Mouse (Mus musculus) neural tube, embryonic 14.5 days (tissue): ENCODE measurements around the gene Zfp318. TPM values are rescaled to one million over a fixed set of nuclear protein-coding genes. Genes with fewer than 3 reads are reported as not detected.

ENCODE experiments used
- ATAC-seq: fragments of 200-750 bp; cut with Nextera tagmentation; 2 replicates; pipeline ENCODE4 v1.8.0; 2017; ENCODE audit warnings: low read depth, mild to moderate bottlenecking, moderate TSS enrichment, moderate library complexity
- H3K27ac ChIP-seq: fragments of 300-500 bp; sonication (generic); 2 replicates; pipeline ENCODE4 v1.5.1; 2014; ENCODE audit warnings: low read depth, mild to moderate bottlenecking, control low read depth, low read length, moderate library complexity, mixed read lengths
- H3K27me3 ChIP-seq: fragments of 300-500 bp; sonication (generic); 2 replicates; pipeline ENCODE4 v1.6.1; 2014; ENCODE audit warnings: low read length; ENCODE audit not compliant: control insufficient read depth, insufficient read depth
- H3K36me3 ChIP-seq: fragments of 300-500 bp; sonication (generic); 2 replicates; pipeline ENCODE4 v1.6.1; 2014; ENCODE audit warnings: low read length, mixed read lengths; ENCODE audit not compliant: control insufficient read depth, insufficient read depth
- H3K4me1 ChIP-seq: fragments of 300-500 bp; sonication (generic); 2 replicates; pipeline ENCODE4 v1.6.1; 2014; ENCODE audit warnings: low read length; ENCODE audit not compliant: control insufficient read depth, insufficient read depth
- H3K4me2 ChIP-seq: fragments of 300-500 bp; sonication (generic); 2 replicates; pipeline ENCODE4 v1.6.1; 2014; ENCODE audit warnings: mild to moderate bottlenecking, low read depth, low read length, control low read depth
- H3K4me3 ChIP-seq: fragments of 300-500 bp; sonication (generic); 2 replicates; pipeline ENCODE4 v1.5.1; 2014; ENCODE audit warnings: low read depth, low read length, control low read depth, mixed read lengths
- H3K9ac ChIP-seq: fragments of 300-500 bp; sonication (generic); replicated peaks from 2 replicates; pipeline ENCODE4 v1.6.1; 2014; ENCODE audit warnings: low read depth, mild to moderate bottlenecking, control low read depth, low read length, mixed read lengths
- H3K9me3 ChIP-seq: fragments of 300-500 bp; sonication (generic); 2 replicates; pipeline ENCODE4 v1.6.1; 2016; ENCODE audit warnings: low read length; ENCODE audit not compliant: control insufficient read depth
- WGBS: fragments of 180-500 bp; shearing (Covaris S2); extraction: QIAGEN DNeasy Blood & Tissue Kit; methylation state at CpG from one replicate; pipeline ENCODE4 v1.1.7; 2014; 5-methylcytosine and 5-hydroxymethylcytosine counted together
- polyA plus RNA-seq: library from polyadenylated mRNA; unstranded; fragments of >200 nt; fragmentation: Nextera tagmentation; extraction: Ambion mirVana; gene quantifications from 2 replicates; pipeline ENCODE4 v1.2.1, GENCODE M21; 2014

Gene Zfp318
- polyA plus RNA-seq = 30.0 and 32.5 TPM in 2 replicates

DNA sequence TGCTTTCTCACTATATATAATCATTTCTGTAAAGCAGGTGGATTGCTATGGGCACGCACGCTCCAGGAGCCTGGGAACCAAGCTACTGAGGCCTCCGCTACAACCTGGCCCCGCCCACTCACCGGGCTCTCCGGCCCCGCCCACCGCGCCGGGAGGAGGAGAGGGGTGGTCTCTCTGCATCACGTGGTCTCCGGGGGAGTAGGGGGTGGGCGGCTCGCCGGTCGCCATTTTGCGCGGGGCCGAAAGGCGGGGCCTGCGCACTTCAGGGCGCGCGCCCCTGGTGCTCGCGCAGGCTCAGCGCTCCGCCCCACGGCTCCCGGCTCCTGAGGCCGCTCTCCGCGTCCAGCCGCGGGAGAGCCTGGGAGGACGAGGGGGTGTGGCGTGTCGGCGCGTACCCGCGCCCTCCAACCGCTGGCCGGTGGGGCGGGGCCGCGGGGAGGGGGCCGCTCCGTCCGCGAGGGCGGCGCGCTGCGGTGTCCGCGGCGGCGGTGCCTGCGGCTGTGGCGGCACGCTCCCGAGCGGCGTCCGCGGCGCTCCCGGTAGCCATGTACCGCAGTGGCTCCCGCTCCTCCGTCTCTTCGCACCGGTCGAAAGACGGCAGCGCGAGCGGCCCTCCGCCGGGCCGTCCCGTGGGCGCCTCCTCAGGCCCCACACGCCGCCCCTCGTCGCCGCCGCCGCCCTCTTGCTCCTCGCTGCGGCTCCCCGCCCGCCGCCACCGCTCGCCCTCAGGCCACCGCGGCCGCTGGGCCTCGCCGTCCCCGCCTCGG, at the start of gene Zfp318:
TSS of gene Zfp318 (plus strand) at position 438 of the 767 bp plus-strand sequence.
- H3K4me3 ChIP-seq = peak within 1 kb of the TSS; percentile 94
- under 1% methylated on average over 67 of the region's 105 CpGs for WGBS
- H3K4me1 ChIP-seq = peaks cover 14% of the 10 kb centered on the region
- peak; percentile 96 for ATAC-seq
- H3K27ac ChIP-seq = peak within 1 kb of the TSS; percentile 92
- no peaks in the 10 kb centered on the region for H3K9me3 ChIP-seq
- peak within 1 kb of the TSS; percentile 94 for H3K9ac ChIP-seq
- peaks cover 7% of the 10 kb centered on the region; the same call in 1 of the 2 replicates for H3K36me3 ChIP-seq
- peak within 1 kb of the TSS; percentile 57 for H3K4me2 ChIP-seq
- H3K27me3 ChIP-seq = no peaks in the 10 kb centered on the region

DNA sequence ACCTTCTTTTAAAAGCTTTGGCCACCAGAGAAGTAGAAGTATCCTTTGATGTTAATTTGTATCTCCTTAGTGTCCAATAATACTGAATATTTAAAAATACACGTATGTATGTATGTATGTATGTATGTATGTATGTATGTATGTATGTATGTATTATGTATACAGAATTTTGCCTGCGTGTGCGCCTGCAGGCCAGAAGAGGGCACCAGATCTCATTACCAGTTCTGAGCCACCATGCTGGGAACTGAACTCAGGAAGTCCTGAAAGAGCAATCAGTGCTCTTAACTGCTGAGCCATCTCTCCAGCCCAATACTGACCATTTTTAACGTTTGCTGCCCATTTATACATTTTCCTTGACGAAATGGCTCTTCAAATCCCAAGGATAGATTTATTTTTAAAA, 47.1 kb upstream of the Zfp318 start:
- no peak overlapping the region for H3K27ac ChIP-seq
- H3K9ac ChIP-seq = no peak overlapping the region
- no peaks in the 10 kb centered on the region for H3K9me3 ChIP-seq
- H3K4me2 ChIP-seq = no peak overlapping the region
- WGBS = 31% methylated on average over 5 of the region's 5 CpGs
- no peaks in the 10 kb centered on the region for H3K36me3 ChIP-seq
- no peak overlapping the region for H3K4me3 ChIP-seq
- H3K27me3 ChIP-seq = no peaks in the 10 kb centered on the region
- no peak for ATAC-seq
- H3K4me1 ChIP-seq = no peaks in the 10 kb centered on the region

DNA sequence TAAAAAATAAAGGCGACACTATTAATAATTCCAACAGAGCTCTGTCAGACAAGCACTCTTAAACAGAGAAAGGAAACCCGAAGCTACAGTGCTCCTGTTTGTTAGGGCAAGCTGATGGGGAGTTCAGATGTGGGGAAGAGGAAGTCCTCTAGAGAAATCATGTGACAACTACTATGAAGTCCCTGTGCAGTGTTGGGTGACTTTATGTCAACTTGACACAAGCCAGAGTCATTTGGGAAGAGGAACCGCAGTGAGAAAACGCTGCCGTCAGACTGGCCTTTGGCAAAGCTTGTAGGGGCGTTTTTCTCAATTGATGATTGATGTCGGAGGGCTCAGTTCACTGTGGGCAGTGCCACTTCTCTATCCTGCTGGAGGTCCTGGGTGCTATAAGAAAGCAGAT, 42.3 kb upstream of the Zfp318 start:
- no peak overlapping the region for H3K4me2 ChIP-seq
- no peak overlapping the region for H3K27ac ChIP-seq
- H3K9me3 ChIP-seq = no peaks in the 10 kb centered on the region
- 83% methylated on average over 7 of the region's 7 CpGs for WGBS
- H3K9ac ChIP-seq = no peak overlapping the region
- H3K4me1 ChIP-seq = no peaks in the 10 kb centered on the region
- H3K36me3 ChIP-seq = no peaks in the 10 kb centered on the region
- no peak for ATAC-seq
- no peaks in the 10 kb centered on the region for H3K27me3 ChIP-seq
- H3K4me3 ChIP-seq = no peak overlapping the region

DNA sequence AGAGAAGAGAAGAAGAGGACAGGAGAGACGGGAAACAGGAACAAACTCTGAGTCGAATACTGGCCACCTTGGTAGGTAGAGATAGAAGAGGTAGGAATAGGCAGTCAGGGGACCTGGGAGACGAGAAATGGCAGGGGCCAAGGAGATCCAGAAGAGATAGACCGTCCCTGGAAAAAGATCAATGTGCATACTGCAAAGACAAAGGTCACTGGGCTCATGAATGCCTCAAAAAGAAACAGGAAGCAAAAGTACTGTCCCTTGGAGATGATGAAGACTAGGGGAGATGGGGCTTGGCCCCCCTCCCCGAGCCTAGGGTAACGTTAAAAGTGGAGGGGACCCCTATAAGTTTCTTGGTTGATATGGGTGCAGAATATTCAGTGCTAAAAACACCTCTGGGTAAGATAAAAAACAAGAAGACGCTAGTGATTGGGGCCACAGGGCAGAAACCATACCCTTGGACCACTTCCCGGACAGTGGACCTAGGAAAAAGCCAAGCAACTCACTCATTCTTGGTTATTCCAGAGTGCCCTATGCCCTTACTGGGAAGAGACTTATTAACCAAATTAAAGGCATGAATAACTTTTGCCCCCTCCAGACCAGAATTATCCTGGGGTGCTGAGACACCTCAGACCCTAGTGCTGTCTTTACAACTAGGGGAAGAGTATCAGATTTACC, 32.4 kb upstream of the Zfp318 start:
- no peak overlapping the region for H3K4me2 ChIP-seq
- H3K9me3 ChIP-seq = no peaks in the 10 kb centered on the region
- ATAC-seq = no peak
- H3K27me3 ChIP-seq = no peaks in the 10 kb centered on the region
- H3K27ac ChIP-seq = no peak overlapping the region
- 90% methylated on average over 8 of the region's 8 CpGs for WGBS
- H3K9ac ChIP-seq = no peak overlapping the region
- H3K36me3 ChIP-seq = no peaks in the 10 kb centered on the region
- no peaks in the 10 kb centered on the region for H3K4me1 ChIP-seq
- H3K4me3 ChIP-seq = no peak overlapping the region

DNA sequence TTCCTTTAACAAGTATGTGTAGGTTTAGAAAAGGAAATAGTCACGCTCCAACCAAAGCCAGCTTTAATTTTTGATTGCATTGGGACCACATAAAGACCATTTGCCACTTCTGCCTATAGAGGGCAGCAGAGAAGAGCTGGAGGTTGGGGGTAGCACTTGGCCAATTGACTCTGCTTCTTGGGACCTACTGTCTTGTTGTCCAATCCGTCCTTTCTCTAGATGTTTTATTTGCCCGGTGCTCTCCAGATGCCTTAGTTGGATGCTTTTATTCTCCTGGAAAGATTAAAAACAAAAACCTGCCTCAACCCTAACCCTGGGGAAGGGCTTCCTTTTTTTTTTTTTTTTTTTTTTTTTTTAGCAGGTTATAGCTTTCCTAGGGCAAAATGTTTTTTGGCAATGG, 11.7 kb upstream of the Zfp318 start:
- Histone ChIP-seq H3K9ac (no peak overlapping the region), H3K36me3 (no peaks in the 10 kb centered on the region), H3K4me3 (no peak overlapping the region), H3K4me1 (no peaks in the 10 kb centered on the region), H3K9me3 (no peaks in the 10 kb centered on the region), H3K27me3 (no peaks in the 10 kb centered on the region), H3K4me2 (no peak overlapping the region), H3K27ac (no peak overlapping the region)
- ATAC-seq = no peak
- 82% methylated on average over 3 of the region's 3 CpGs for WGBS

DNA sequence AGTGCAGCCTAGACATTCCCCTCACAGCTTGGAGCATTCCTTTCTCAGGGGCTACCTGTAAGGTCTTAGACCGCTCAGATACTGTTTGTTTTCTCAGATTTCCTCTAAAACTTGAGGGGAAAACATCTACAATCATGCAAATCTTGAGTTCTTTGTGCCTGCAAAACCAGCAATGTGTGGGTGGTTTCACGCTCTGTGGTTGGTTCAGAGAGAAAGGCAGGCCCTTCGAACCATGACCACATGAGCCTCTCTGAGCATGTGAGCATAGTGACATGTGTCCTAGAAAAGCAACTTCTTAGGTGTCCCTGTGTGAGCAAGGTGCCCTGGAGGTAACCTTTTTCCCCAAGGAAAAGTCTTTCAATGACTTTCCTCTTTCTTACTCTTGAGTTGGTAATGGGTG, 5.0 kb upstream of the Zfp318 start:
- no peaks in the 10 kb centered on the region for H3K36me3 ChIP-seq
- no peak overlapping the region for H3K4me2 ChIP-seq
- WGBS = 89% methylated on average over 3 of the region's 3 CpGs
- no peaks in the 10 kb centered on the region for H3K27me3 ChIP-seq
- H3K9me3 ChIP-seq = no peaks in the 10 kb centered on the region
- no peaks in the 10 kb centered on the region for H3K4me1 ChIP-seq
- H3K9ac ChIP-seq = no peak overlapping the region
- H3K27ac ChIP-seq = no peak overlapping the region
- no peak overlapping the region for H3K4me3 ChIP-seq
- ATAC-seq = no peak

DNA sequence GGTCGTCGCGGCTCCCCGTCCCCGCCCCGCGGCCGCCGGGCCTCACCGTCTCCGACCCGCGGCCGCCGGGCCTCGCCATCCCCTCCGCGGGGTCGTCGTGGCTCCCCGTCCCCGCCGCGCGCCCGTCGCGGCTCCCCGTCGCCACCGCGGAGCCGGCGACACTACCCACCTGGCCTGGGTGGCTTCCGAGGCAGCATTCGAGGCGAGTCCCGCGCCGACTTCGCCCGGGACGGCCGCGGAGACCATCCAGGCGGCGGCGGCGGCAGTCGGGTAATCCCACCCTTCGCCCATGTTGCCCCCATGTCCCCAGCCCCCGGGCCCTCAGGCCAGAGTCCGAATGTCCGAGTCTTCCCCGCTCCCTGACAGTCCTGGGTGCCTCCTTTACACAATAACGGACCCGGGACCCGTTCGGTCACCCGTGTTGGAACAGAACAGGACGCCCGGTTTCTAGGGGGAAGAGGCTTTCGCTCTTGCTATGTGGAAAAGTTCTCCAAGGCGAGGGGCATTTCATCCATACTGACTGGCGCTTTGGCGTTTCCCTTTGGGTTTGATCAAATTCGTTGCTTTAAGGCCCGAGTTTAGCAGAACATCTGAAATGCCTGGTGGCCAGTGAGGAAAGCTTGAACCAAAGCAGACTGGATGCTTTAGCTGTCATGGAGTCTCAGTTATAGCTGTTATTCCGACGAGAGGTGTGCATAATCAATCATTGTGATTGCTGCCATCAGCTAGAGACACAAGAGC, 700 bp downstream of the Zfp318 start:
- Histone ChIP-seq H3K4me3 (peak overlapping the region; percentile 94), H3K36me3 (peaks cover 10% of the 10 kb centered on the region; the same call in 1 of the 2 replicates), H3K4me2 (peak overlapping the region; percentile 57), H3K9me3 (no peaks in the 10 kb centered on the region), H3K27me3 (no peaks in the 10 kb centered on the region), H3K4me1 (peaks cover 14% of the 10 kb centered on the region), H3K27ac (peak overlapping the region; percentile 92), H3K9ac (peak overlapping the region; percentile 94)
- ATAC-seq = peak; percentile 47
- under 1% methylated on average over 44 of the region's 70 CpGs for WGBS

DNA sequence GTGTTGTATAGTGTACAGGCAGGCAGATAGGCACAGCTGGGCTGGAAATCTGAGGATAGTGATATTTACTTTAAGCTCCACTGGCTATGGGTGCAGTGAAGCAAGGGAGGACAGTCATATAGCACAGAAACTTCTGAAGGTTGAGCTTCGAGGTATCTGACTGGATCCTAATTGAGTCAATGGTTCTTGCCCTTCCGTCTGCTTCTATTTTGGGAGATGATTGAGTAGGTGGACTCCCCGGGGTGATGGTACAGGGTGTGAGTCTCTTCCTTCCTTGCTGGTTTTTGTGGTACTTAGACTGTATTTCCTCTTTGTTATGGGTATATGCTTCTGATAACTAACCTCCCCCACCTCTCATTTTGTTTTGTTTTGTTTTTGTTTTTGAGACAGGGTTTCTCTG, 4.7 kb downstream of the Zfp318 start:
- no peaks in the 10 kb centered on the region for H3K27me3 ChIP-seq
- no peak overlapping the region for H3K4me2 ChIP-seq
- H3K27ac ChIP-seq = no peak overlapping the region
- peaks cover 14% of the 10 kb centered on the region for H3K4me1 ChIP-seq
- H3K4me3 ChIP-seq = no peak overlapping the region
- no peak overlapping the region for H3K9ac ChIP-seq
- ATAC-seq = no peak
- 90% methylated on average over 3 of the region's 3 CpGs for WGBS
- no peaks in the 10 kb centered on the region for H3K9me3 ChIP-seq
- H3K36me3 ChIP-seq = peaks cover 14% of the 10 kb centered on the region; the same call in 1 of the 2 replicates

DNA sequence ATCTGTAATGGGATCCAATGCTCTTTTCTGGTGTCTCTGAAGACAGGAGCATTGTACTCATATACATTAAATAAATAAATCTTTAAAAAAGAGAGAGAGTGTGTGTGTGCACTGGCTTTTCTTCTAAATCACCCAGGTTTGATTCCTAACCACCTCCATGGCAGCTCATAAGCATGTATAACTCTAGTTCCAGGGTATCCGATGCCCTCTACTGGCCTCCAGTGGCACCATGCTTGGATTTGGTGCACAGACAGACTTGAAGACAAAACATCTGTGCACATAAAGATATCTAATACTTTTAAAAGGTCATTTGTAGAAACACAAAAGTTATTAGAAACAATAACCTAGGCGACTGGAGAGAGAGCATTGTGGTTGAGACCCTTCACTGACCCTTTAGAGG, 9.5 kb downstream of the Zfp318 start:
- WGBS = 55% methylated on average over 2 of the region's 2 CpGs

More for the DNA sequence above, 9.5 kb downstream of the Zfp318 start:
- Histone ChIP-seq H3K9ac (no peak overlapping the region), H3K4me1 (no peaks in the 10 kb centered on the region), H3K4me3 (no peak overlapping the region), H3K27me3 (no peaks in the 10 kb centered on the region), H3K27ac (no peak overlapping the region), H3K36me3 (peaks cover 22% of the 10 kb centered on the region), H3K9me3 (no peaks in the 10 kb centered on the region), H3K4me2 (no peak overlapping the region)
- ATAC-seq = peak; percentile 54; the same call in 1 of the 2 replicates
